Mouse (Mus musculus): ENCODE results near the gene Ets2.

DNA sequence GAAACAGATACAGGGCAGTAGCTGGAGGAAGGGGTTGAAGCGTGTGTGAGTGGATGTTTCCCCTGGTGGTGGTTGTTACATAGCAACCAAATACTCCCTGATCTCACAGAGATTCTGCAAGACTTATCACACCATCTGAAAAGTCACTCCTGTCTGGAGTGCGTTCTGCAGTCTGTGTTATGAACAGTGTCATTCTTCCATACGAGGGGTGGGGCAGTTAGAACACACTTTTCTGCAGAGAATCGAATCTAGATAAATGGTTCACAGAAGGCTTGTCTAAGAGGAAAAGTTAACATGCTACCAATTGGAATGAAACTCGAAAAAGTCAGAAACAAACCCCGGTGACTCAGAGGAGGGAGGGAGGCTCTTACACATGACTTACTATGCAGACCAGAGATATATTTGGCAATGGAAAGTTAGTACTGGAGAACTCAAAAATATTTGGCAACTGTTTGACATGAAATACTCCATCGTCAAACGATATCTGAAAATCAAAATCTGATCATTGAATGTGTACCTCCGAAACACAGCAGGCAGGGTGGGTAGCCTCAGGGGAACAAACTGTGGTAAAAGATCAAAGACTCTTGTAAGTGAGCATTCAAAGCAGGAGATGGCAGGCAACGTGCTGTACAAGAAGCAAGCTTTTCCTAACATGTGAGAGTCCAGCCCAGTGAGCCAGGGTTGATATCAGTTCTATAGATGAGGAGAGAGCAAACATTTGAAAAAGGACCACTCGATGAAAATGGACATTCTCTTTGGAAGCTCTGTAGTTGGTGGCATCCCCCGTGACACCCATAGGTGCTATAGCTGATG is 47.6 kb downstream of the Ets2 start:
- TF ChIP-seq CTCF (IDR thresholded peaks at IDR 0.05; ENCODE audit: low read depth), result no peak
- no peak for TF ChIP-seq EP300 (IDR thresholded peaks at IDR 0.05; ENCODE audit: low read depth)
